8 mouse cellular contexts compared by ENCODE assay signal in genomic region chr10:125965968-125966480, GRCm38 (mm10). TPM values are rescaled to one million over a fixed set of nuclear protein-coding genes. Genes with fewer than 3 reads are reported as not detected.
A peak's percentile ranks its signal among the peaks of the same experiment; 100 is the strongest.
DNase-seq lines count a peak whose midpoint lies in the region; ATAC-seq and TF ChIP-seq lines count a peak whose summit lies in the region.

Lrig3 (plus strand) TSS chr10:125966168.

- H3K36me3 ChIP-seq in hindbrain, embryonic 12.5 days = no peaks in the 10 kb centered on the region
- no peaks in the 10 kb centered on the region for H3K36me3 ChIP-seq in lung, postnatal 0 days (ENCODE audit: insufficient read depth, low read length)

- peak within 1 kb of the TSS; percentile 85 for H3K4me3 ChIP-seq in hindbrain, embryonic 12.5 days
- peak within 1 kb of the TSS; percentile 85 for H3K4me3 ChIP-seq in lung, postnatal 0 days (ENCODE audit: low read depth, low read length)

- H3K27ac ChIP-seq in hindbrain, embryonic 12.5 days = peak within 1 kb of the TSS; percentile 85
- peak within 1 kb of the TSS; percentile 85 for H3K27ac ChIP-seq in lung, postnatal 0 days (ENCODE audit: low read length)

- peak; percentile 89 for ATAC-seq in hindbrain, embryonic 12.5 days (ENCODE audit: low FRiP score)
- ATAC-seq in lung, postnatal 0 days = peak; percentile 90

- no peak for TF ChIP-seq EP300 in lung, postnatal 0 days (IDR thresholded peaks at IDR 0.05)

- under 1% methylated on average over 61 of the region's 62 CpGs for WGBS in hindbrain, embryonic 12.5 days
- 3% methylated on average over 56 of the region's 62 CpGs for WGBS in lung, postnatal 0 days

- H3K27me3 ChIP-seq in hindbrain, embryonic 12.5 days = no peaks in the 10 kb centered on the region
- H3K27me3 ChIP-seq in lung, postnatal 0 days (replicated peaks; ENCODE audit: insufficient read depth, low read length) = no peaks in the 10 kb centered on the region

- H3K9ac ChIP-seq in hindbrain, embryonic 12.5 days = peak within 1 kb of the TSS; percentile 86
- H3K9ac ChIP-seq in lung, postnatal 0 days (replicated peaks; ENCODE audit: low read depth) = peak within 1 kb of the TSS; percentile 59

- DNase-seq in adipocyte (ENCODE audit: low spot score) = peak; percentile 87
- peak; percentile 71 to 82 for DNase-seq in cerebellum, postnatal 25 days
- peak; percentile 68 to 71 for DNase-seq in frontal cortex, postnatal 36 days (ENCODE audit: low spot score in 2 of 2)
- DNase-seq in layer of hippocampus, postnatal 25 days (ENCODE audit: extremely low spot score in 1 of 2, low spot score in 1 of 2) = peak; percentile 45 to 60
- peak; percentile 91 for DNase-seq in lung, postnatal 0 days (ENCODE audit: low spot score)
- peak; percentile 87 for DNase-seq in ovary, postnatal 36 days (ENCODE audit: low spot score)
- peak; percentile 54 for DNase-seq in urinary bladder, postnatal 10 days (ENCODE audit: low spot score)

- no peak; the same call in 1 of the 2 replicates for TF ChIP-seq CTCF in lung, postnatal 0 days (IDR thresholded peaks at IDR 0.05)

- H3K9me3 ChIP-seq in hindbrain, embryonic 12.5 days (replicated peaks) = no peaks in the 10 kb centered on the region
- H3K9me3 ChIP-seq in lung, postnatal 0 days (ENCODE audit: low read length) = no peaks in the 10 kb centered on the region

- H3K4me2 ChIP-seq in hindbrain, embryonic 12.5 days (replicated peaks) = peak within 1 kb of the TSS; percentile 94
- peak within 1 kb of the TSS; percentile 94 for H3K4me2 ChIP-seq in lung, postnatal 0 days (replicated peaks; ENCODE audit: low read depth, low read length)

- H3K4me1 ChIP-seq in hindbrain, embryonic 12.5 days = peaks cover 28% of the 10 kb centered on the region
- no peaks in the 10 kb centered on the region; the same call in 1 of the 2 replicates for H3K4me1 ChIP-seq in lung, postnatal 0 days (ENCODE audit: insufficient read depth, low read depth, low read length)

RNA-seq across cellular contexts. Expression of gene Lrig3, which starts in this region (rescaled TPM):
- 24.3 and 28.1 TPM in 2 replicates for polyA plus RNA-seq in hindbrain, embryonic 12.5 days (2016; fragmentation: Nextera tagmentation; extraction: Ambion mirVana)
- 1 to 10 TPM; 3.3 to 3.5 TPM for total RNA-seq in layer of hippocampus, postnatal 25 days (2021)
- 4.7 and 5.2 TPM in 2 replicates for polyA plus RNA-seq in lung, postnatal 0 days (2015; fragmentation: Nextera tagmentation; extraction: Ambion mirVana)

Comparison
In these comparisons a context has a peak if more than half of its experiments do, and no peak if none do; other contexts are left out.
1. Peak in every context shown above with its lines: DNase-seq, ATAC-seq, H3K4me3 ChIP-seq and H3K27ac ChIP-seq.